Mouse (Mus musculus) layer of hippocampus, postnatal 25 days (tissue): ENCODE results near the gene Mdk. TPM values are rescaled to one million over a fixed set of nuclear protein-coding genes. Genes with fewer than 3 reads are reported as not detected.

Source experiments
- DNase-seq, 2 experiments: peaks; one replicate each; pipeline ENCODE4 v3.0.0; 2022; ENCODE audit warnings: mixed read lengths in 2 of 2, low spot score in 1 of 2; ENCODE audit errors: extremely low spot score in 1 of 2
- total RNA-seq, 2 experiments: library from RNA; stranded (reverse); gene quantifications; 2 replicates each; pipeline ENCODE4 v1.2.3; 2021

Gene Mdk
- total RNA-seq: 10 to 100 TPM; 25.5 to 33.2 TPM

DNA sequence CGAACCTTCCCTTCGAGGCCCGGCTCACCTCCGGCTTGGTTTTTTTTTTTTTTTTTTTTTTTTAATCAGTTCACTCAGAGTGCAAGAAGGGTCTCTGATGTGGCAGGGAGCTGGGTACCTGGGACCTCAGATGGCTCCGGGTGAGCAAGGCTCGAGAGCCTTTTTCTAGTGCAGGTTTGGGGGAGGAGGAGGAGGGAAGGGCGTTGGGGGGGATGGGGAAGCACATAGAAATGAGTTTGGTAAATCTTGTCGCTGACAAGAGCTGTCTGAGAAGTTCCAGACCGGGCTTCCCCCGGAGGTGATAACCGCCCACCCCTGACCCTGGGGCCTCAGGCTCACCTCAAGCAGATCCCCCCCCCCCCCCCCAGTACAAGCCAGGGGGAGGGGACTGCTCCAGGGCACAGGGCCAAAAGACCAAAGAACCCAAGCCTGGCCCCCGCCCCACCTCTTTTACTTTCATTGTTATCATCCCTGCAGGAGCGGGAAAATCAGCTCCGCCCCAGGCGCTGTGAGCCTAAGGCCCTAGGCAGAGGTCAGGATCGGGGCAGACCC is at the start of gene Mdk:
Gene Mdk, minus strand, starts transcription at position 138 of the 552 bp plus-strand sequence.
- no peak for DNase-seq

DNA sequence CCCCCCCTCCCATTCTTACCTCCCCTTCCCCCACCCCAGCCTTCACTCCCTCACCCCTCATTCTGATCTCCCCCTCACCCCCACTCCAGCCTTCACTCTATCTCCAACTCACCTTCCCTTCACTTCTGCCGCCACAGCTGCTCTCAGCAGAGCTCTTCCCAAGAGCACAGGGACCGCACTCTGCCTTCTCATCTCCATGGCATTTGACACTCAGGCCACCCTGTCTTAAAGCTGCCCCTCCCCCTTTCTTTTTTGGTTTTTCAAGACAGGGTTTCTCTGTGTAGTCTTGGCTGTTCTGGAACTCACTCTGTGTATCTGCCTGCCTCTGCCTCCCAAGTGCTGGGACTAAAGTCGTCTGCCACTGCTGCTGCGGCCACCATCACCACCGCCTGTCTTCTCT is 48.7 kb upstream of the Mdk start:
- DNase-seq: no peak

DNA sequence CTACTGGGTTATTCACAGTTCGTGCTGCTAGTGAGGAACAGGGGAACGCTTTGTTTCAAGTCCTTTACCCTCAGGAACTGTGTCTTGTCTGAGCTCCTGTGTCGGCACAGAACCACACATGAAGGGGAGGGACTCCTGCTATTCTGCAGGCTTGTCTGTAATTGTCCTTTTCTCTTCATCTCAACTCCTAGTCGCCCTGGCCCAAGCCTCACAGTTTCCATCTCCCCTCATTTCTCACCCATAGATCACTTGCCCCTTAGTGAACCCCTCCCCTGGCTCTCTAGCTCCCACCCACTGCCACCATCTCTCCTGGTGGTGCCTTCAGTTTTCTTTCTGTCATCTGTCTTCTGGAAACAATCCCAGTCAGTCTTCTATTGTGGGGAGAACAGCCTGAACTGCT is 48.1 kb upstream of the Mdk start:
- no peak for DNase-seq

DNA sequence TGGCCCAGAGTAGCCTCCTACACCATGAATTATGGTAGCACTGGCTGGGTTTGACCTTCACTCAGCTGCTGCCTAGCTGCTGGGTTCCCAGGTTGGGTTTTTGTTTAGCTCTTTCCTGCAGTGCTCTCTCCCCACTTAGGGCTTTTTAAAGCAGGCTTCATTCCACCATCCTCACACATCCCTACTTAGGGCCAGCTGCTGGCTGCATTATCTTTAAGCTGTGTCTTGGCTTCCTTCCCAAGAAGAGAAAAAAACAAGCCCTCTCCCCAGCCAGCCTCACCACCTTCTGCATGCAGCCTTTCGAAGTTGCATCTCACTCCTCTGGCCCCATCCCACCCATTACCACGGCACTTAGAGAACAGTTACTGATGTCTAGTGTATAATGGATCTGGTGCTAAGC is 46.5 kb upstream of the Mdk start:
- DNase-seq: no peak

DNA sequence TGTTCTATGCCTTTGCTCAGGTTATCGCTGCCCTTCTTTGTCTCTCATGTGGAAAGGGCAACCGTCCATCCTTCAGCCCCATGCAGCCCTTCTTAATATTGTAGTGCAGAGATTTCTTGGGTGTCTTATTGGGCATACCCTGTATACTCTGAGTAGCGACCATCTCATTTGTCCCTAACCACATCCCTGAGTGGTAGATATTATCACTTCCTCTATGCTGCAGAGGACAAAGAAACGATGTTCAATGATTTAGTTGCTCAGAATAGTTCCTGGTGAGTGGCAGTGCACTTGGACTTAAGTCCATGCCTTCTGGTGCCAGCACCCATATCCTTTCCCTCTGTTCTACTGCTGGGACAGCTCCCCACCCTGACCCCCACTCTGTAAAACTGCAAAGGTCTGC is 45.9 kb upstream of the Mdk start:
- DNase-seq: no peak

DNA sequence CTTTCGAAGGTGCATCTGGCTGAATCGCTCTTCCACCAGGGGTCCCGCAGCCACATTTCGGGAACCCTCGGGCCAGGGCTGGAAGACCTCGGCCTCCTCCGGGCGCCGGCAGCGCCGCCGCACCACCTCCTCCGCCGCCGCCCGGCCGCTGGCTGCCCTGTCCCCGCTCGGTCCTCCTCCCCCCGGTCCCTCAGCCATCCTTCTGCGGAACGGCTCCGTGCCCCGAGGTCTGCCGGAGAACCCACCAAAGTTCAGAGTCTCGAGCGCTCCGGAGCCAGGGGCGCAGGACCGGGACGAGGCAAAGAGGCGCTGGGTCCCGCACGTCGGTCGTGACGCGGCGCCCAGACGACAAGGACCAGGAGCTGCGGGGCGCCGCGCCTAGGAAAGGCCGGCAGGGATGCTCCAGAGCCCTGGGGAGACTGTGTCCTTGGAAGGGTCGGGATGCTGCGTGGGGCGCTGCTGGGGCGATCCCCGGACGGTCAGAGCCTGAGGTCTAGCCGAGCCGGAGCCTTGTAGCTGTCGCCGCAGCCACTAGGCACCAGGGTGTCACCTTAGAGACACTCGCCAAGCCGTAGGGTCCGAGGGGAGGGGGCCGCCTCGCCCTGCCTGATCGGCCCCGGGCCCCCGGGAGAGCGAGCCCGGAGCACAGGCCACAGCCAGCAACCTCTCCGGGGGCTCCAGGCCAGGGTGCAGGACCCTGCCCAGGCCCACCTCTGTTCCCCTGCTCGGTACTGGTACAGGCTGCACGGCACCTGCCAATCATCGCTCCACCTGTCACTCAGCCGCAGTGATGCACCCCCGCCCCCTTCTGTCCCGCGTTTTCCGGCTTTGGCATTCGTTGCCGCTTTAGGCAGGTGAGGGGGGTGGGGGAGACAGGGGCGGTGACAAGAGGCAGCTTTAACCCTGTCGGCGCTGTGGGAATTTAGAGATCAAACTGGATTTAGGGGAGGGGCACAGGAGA is 43.8 kb upstream of the Mdk start, which contains the start of gene Dgkz:
Gene Dgkz, minus strand, starts transcription at position 284 of the 961 bp plus-strand sequence.
- DNase-seq: no peak

DNA sequence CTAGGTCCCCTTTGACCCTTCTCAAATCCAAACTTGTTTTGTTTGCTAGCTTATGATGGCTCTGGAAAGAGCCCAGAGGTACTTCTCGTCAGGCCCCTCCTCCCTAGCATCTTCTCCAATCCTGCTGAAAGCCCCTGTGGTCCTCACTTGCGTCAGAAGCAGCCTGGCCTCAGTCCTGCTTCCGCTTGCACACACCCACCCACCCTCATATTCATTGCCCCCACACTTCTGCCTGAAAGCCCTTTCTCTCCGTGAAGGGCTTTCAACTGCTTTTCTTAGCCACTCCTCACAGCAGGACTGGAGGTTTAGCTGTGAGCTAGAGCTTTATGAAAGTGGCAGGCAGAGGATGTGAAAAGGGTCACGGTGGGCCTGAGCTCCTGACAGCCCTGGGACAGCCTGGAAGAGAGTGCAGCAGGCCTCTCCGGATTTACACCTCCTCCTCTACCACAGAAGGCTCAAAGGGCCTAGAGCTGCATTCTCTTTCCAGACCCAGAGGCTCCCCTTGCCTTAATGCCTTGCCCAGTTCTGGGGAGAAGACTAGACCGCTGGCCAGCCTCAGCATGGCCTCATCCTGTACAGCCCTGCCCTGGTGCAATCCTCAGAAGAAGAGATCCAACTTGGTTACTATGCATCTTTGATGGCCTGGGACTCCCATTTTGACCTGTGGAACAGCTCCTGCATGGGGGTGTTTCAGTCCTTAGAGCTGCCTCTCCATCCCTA is 41.5 kb upstream of the Mdk start:
- DNase-seq: no peak

DNA sequence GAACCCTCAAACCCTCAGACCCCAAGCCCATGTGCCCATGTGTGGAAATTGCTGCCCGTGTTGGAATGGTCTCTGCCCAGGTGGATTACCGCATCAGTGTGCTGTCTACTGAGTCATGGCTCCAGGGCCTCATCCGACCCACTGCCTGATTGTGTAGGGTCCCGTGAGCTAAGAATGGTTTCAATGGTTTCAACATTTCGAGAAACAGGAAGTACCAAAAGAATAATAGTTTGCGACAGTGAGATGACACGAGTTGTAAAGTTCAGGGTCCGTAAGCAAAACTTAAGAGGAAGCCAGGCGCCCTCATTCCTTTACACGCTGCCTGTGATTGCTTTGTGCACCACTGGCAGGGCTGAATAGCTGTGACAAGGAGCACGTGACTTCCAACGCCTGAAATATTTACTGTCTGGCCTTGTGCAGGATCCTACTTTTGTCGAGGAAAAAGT is 40.0 kb upstream of the Mdk start:
- DNase-seq: no peak

DNA sequence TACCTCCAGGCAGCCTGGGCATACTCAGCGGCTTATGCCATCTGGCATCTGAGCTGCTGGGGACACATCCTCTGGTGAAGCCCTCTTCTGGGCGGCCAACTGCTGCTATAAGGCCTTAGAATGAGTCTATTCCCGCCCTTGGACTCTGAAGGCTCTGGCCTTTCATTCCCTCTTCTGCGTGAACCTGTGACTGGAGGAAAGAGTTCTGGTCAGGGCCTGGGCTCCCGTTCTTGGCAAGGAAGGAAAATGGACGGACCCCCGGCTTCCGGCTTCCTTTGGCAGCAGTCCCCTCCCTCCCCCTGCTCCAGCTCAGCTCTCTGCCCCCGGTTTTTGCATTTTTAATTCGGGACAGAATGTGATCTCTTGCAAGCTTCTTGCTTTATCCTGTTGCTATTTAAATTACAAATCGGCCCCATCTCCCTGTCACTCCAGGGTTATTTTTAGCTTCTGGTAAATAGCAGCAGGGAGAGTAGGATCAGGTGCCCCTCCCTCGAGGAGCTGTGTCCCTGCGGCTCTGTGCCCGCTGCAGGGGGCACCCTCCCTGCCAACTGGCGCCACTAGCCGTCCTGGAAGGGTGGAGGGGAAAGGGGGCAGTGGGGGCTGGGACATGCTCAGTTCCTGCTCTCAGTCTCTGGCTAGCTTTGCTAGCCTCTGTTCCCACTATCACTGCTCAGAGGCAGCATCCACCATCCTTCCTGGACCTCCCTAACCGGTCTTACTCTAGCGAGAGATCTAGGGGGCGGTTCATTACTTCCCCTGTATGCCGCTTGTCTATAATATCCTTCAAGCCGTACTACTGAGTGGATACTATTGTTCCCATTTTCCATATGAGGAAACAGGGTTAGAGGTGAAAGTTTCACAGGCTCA is 39.4 kb upstream of the Mdk start:
- no peak for DNase-seq

DNA sequence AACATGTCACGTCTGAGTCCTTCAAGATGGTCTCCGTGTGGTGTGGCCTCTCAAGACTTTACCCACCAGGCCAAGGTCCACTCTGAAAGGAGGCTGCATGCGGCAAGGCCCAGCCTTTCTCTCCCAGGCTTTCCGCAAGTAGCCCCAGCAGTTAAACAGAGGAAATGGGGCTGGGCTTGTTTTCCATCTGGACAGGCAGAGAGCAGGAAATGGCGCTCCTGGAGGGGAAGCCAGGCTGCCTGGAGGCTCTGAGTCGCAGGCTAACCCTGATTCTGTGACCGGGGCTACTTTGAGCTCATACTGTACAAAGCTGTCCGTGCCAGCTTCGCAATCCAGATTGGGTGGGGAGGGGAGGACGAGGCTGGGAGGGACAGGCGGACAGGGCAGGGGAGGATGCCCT is 35.9 kb upstream of the Mdk start:
- DNase-seq: no peak

DNA sequence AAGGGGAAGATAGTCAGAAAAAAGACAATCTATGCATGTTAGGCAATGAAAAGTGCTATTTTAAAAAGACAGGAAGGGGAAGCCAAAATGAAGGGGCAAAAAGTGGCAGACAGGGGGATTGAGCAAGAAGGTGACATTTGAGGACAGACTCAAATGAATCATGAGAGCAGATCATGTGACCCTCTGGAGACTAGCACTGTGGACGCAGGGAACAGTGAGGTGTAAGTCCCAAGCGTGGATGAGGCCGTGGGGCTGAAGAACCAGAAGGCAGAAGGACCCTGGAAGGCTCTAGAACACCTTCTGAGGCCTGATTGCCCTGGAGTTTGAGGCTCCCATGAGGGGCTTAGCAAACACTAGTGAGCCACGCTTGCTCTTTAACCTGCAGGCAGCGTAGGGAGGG is 34.3 kb upstream of the Mdk start:
- no peak for DNase-seq

DNA sequence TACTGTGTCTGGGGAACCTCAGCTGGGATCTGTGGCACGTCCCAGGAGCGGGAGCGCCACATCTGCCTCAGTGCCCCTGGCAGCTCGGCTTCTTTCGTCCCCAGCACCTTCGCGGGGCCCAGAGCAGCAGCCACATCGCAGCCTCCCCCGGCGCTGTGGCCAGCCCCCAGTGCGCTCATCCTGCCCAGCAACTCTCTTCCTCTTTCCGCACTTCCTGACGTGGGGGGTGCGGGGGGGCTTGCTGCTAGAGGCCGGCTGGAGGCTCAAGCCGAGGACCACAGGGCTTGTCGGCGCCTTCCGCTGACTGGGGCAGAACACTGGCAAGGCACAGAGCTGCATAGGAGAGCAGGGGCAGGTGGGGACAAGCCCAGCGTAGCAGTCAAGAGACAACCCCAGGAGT is 33.3 kb upstream of the Mdk start:
- DNase-seq: no peak

DNA sequence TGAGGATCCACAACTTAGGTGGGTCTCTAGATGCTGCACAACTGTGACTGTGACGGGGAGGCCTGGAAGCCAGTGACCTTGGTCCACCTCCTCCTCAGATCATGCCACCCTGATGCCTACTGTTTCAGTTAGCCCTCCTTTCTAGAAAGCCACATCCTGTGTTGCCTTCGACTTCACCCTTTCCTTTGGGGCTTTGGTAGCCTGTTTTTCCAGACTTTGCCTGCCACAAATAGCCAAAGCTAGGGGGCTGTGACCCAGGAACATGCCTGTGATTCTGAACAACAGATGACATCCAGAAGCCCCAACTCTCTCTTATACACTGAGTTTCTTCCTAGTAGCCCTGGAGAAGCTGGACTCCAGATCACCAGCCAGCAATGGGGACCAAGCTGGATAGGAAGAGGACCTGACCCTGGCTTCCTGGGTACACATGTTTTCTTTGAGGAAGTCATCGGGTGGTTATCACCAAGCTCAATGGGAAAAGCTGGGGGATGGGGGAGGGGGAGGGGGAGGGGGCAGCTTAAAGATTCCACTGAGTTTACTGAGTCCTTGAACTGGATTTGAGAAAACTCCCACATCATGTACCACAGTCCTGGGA is 32.6 kb upstream of the Mdk start:
- no peak for DNase-seq

DNA sequence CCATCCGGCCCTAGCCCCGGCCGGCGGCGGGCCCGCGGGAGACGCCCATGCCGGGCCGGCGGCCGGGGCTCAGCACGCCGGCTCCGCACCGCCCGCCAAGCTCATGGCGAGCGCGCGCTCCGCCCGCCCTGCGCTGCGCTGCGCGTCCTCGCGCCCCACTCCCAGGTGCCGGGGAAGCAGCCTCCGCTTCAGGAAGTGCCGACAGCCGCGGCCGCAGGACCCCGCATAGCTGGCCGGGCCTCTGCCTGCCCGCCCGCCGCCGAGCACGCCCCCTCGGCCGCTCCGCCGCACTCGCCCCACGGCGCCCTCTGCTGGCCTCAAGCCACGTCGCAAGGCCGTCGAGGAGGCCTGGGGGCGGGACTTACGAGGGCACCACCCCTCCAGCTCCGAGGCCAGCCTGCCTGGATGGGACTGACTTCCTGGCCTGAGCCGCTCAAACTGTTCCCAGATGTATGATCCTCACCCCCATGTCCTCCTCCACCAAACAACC is 31.4 kb upstream of the Mdk start:
- DNase-seq: peak; percentile 94 to 96

DNA sequence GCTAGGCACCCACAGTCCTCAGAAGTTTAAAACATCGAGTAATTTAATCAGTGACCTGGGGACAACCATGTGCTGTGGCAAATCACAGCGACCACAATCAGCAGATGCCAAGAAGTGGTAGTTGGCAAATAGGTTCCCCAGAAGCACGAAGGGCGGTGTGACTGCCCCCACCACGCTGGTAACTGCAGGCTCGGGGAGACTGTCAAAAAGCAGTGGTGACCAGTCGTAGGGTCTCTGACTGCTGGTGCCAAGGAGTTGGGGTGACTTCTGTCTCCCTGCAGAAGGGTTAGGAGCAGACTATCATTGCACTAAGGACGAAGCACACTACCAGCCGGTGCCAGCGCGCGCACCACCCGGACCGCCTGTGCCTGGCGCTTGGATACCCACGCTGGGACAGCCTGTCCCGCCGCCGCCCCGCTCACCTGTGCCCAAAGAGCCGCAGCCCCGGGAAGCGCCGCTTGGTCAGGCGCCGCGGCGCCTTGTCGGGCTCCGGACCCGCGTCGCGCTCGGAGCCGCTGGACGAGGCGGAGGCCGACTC is 30.8 kb upstream of the Mdk start:
- DNase-seq: no peak

DNA sequence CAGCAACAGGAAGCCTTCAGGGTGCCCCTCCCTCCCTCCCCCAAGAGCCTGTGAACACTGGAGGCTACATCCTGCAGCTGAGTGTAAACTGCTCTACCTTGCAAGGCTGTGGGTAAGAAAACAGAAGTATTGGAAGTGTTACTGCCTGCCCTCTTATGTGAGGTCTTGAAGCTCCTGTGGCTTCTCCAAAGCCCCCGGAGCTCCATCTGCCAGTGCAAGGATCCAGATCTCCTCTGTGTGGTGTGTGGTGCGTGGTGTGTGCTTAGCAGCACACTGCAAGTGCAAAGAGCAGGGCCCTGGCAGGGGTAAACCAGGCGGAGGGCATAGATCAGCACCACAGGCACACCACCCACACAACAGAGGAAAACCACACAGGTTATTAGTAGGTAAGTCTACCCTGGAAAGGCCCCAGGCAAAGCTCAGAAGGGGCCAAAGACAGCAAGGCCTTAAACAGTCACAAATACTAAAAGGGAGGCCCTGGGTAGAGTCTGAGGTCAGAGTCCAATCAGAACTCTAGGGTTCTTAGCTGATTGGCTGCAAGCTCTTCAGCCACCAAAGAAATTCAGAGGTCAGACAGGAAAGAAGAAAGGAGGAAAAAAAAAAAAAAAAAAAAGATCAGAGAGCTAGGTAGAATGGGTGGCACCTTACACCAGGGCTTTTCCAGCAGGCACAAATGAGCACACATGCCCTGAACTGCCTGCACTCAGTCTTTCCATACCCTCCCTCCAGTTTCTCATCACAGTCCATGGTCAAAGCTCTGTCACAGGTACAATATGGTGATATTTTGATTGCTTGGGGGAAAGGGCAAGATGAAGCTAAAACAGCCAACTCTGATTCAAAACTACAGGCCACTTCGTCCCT is 30.0 kb upstream of the Mdk start:
- DNase-seq: no peak

DNA sequence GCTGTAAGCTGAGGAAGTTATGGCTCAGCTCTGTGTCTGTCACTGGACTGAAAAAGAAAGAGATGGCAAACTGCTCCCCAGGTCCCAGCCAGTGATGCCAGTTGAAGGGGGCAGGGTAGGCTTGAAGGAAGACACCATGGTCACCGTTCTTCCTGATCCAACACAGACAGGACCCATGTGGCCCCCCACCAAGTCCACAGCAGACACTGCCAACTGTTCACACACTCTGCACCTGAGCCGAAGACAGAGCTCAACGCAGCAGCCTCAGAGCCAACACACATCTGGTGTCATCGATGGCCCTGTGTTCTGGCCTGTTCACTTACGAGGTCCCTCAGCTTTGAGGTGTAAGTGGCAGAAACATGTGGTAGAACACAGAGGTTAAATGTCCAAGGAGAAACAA is 28.4 kb upstream of the Mdk start:
- DNase-seq: no peak

DNA sequence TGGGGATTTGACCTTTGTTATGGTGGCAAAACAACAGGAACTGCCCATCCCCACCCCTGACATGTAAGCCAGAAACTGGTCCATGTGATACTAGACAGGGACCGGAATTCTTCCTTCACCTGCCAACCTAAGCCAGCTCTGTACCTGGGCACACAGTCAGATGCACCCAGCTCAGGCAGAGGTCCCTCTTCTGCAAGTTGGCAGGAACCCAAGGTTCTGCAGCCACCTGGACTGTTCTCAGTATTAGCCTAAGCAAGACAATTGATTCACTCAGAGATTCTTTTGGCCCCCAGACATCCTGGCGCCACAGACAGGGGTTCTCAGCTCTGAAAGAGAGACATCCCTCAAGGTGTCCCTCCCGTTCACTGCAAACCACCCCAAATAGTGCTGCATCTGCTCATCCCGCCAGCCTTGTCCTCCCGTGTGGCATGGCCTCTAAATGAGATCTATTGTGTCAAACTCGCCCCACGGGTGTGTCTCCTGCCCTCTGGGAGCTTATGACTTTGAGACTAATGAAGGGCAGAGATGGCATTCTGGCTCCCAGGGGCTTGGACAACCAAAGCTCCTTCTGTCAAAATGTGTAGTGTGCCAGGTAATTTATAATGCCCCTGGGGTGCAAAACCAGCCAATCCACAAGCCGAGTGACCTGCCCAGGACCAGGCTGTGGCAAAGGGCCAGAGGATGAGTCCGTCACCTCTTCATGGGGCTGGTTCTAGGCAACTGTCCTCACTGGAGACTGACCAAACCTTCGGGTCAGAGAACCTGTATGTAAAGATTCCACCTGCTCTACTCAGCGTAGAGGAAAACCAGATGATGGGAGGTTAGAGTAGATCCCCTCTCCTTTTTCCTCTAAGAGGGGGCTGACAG is 27.7 kb upstream of the Mdk start:
- no peak for DNase-seq
